Comparison of ENCODE assay signal across 8 mouse cellular contexts in the genomic region with DNA sequence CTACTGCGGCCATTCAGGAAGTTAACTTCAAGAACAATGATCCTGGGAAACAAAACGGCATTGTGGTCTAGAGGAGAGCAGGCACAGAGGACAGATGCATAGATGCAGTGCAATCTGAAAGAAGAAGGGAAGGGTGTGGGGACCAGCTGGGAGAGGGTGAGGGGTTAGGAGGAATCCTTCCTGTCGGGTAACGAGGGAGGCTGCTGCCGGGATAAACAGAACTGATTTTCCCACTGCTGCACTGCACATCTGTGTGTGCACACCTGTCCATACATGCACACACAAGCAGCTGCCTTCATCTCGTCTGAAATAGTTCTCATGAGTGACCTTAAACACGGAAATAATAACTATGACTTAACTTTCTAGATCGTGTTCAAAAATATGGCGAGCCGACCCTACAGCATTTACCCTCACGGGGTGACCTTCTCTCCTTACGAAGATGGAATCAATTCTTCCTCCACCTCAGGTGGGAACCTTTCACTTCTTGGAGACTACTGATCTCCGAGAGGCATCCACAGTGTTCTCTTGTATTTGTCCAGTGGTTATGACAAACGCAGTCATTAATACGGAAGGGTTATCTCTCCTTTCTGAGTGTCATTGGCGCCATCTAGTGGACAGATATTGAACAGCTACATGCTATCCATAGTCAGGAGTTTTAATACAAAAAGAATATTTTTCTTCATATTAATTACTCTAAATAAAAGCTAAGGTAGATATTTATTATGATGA. TPM values are rescaled to one million over a fixed set of nuclear protein-coding genes. Genes with fewer than 3 reads are reported as not detected.
DNase-seq lines count a peak whose midpoint lies in the region; ATAC-seq and TF ChIP-seq lines count a peak whose summit lies in the region.

No protein-coding gene starts in this region.

- WGBS in kidney, adult 2 months: 35% methylated on average over 16 of the region's 16 CpGs
- 45% methylated on average over 16 of the region's 16 CpGs for WGBS in limb, embryonic 13.5 days
- 48% methylated on average over 16 of the region's 16 CpGs for WGBS in midbrain, postnatal 0 days
- WGBS in stomach, embryonic 16.5 days: 40% methylated on average over 16 of the region's 16 CpGs

- peak overlapping the region; percentile 8; the same call in 1 of the 2 replicates for H3K9ac ChIP-seq in limb, embryonic 13.5 days
- no peak overlapping the region for H3K9ac ChIP-seq in midbrain, postnatal 0 days (replicated peaks; ENCODE audit: low read length, poor library complexity, severe bottlenecking)
- no peak overlapping the region for H3K9ac ChIP-seq in stomach, embryonic 16.5 days (ENCODE audit: low read length)

- no peak for TF ChIP-seq POLR2A in kidney, adult 2 months (IDR thresholded peaks at IDR 0.05; ENCODE audit: low read depth, low read length)

- TF ChIP-seq CTCF in kidney, adult 2 months (conservative IDR thresholded peaks at IDR 0.05; ENCODE audit: insufficient read depth, insufficient read length, low read depth, low read length): peak; percentile 39
- TF ChIP-seq CTCF in midbrain, postnatal 0 days (IDR thresholded peaks at IDR 0.05): peak; percentile 94

- H3K4me3 ChIP-seq in kidney, adult 2 months (ENCODE audit: insufficient read depth, low read depth, low read length): peak overlapping the region; percentile 6
- H3K4me3 ChIP-seq in limb, embryonic 13.5 days: peak overlapping the region; percentile 22
- peak overlapping the region; percentile 17; the same call in 1 of the 2 replicates for H3K4me3 ChIP-seq in midbrain, postnatal 0 days (ENCODE audit: low read depth, low read length)
- peak overlapping the region; percentile 30 for H3K4me3 ChIP-seq in stomach, embryonic 16.5 days (replicated peaks; ENCODE audit: low read length)

- no peaks in the 10 kb centered on the region for H3K9me3 ChIP-seq in limb, embryonic 13.5 days
- no peaks in the 10 kb centered on the region for H3K9me3 ChIP-seq in midbrain, postnatal 0 days (ENCODE audit: low read length)
- H3K9me3 ChIP-seq in stomach, embryonic 16.5 days (replicated peaks; ENCODE audit: control insufficient read depth, low read length): no peaks in the 10 kb centered on the region

- peak overlapping the region; percentile 51 for H3K4me2 ChIP-seq in limb, embryonic 13.5 days (replicated peaks)
- H3K4me2 ChIP-seq in midbrain, postnatal 0 days (ENCODE audit: low read depth, low read length, poor library complexity, severe bottlenecking): peak overlapping the region; percentile 41
- peak overlapping the region; percentile 39 for H3K4me2 ChIP-seq in stomach, embryonic 16.5 days (ENCODE audit: low read depth, low read length)

- DNase-seq in urinary bladder, postnatal 14 days (ENCODE audit: low spot score): peak; percentile 74
- DNase-seq in urinary bladder, postnatal 10 days (ENCODE audit: low spot score): no peak
- DNase-seq in embryo, embryonic 10 days (ENCODE audit: low spot score): peak; percentile 81
- peak; percentile 56 for DNase-seq in kidney, adult 2 months
- DNase-seq in midbrain, postnatal 0 days (ENCODE audit: low spot score): peak; percentile 84

- no peaks in the 10 kb centered on the region; the same call in 1 of the 2 replicates for H3K4me1 ChIP-seq in kidney, adult 2 months (ENCODE audit: control insufficient read depth, insufficient read depth, low read length)
- H3K4me1 ChIP-seq in limb, embryonic 13.5 days: no peaks in the 10 kb centered on the region
- H3K4me1 ChIP-seq in midbrain, postnatal 0 days (ENCODE audit: insufficient read depth, low read length): no peaks in the 10 kb centered on the region
- no peaks in the 10 kb centered on the region for H3K4me1 ChIP-seq in stomach, embryonic 16.5 days (ENCODE audit: control insufficient read depth, insufficient read depth, low read length)

- H3K36me3 ChIP-seq in kidney, adult 2 months (ENCODE audit: control insufficient read depth, insufficient read depth, low read length): no peaks in the 10 kb centered on the region
- no peaks in the 10 kb centered on the region for H3K36me3 ChIP-seq in limb, embryonic 13.5 days
- no peaks in the 10 kb centered on the region for H3K36me3 ChIP-seq in midbrain, postnatal 0 days (ENCODE audit: insufficient read depth, low read length)
- no peaks in the 10 kb centered on the region for H3K36me3 ChIP-seq in stomach, embryonic 16.5 days (ENCODE audit: control insufficient read depth, insufficient read depth, low read length)

- peak; percentile 97 for ATAC-seq in granulocyte monocyte progenitor cell, adult 5-6 weeks (replicated peaks; ENCODE audit: poor library complexity, severe bottlenecking)
- ATAC-seq in limb, embryonic 13.5 days (ENCODE audit: low FRiP score, low read depth): no peak
- ATAC-seq in midbrain, postnatal 0 days (ENCODE audit: low FRiP score): peak; percentile 74
- peak; percentile 56; the same call in 1 of the 2 replicates for ATAC-seq in stomach, embryonic 16.5 days (ENCODE audit: insufficient read depth, low FRiP score)

- H3K27ac ChIP-seq in kidney, adult 2 months (ENCODE audit: insufficient read depth, low read depth, low read length): no peak overlapping the region
- H3K27ac ChIP-seq in limb, embryonic 13.5 days: no peak overlapping the region
- no peak overlapping the region for H3K27ac ChIP-seq in midbrain, postnatal 0 days (ENCODE audit: low read depth, low read length)
- no peak overlapping the region for H3K27ac ChIP-seq in stomach, embryonic 16.5 days (ENCODE audit: low read length)

- H3K27me3 ChIP-seq in kidney, adult 2 months (replicated peaks; ENCODE audit: control insufficient read depth, insufficient read depth, low read length): no peaks in the 10 kb centered on the region
- H3K27me3 ChIP-seq in limb, embryonic 13.5 days: 0 out of 2 replicates have a peak, but pooled peaks cover 4% of the 10 kb centered on the region
- H3K27me3 ChIP-seq in midbrain, postnatal 0 days (ENCODE audit: insufficient read depth, low read length): no peaks in the 10 kb centered on the region
- H3K27me3 ChIP-seq in stomach, embryonic 16.5 days (ENCODE audit: control insufficient read depth, insufficient read depth, low read length): no peaks in the 10 kb centered on the region

RNA-seq across cellular contexts. Expression of a gene that starts 32.7 kb away (rescaled TPM):
- total RNA-seq in granulocyte monocyte progenitor cell, adult 5-6 weeks (2014; fragmentation: Nextera tagmentation): 1.5 and 3.4 TPM in 2 replicates
- 3.1 and 3.8 TPM in 2 replicates for total RNA-seq in granulocyte monocyte progenitor cell, adult 5-6 weeks (2017)
- polyA plus RNA-seq in kidney, adult 2 months (2012; rRNA removed): 3.8 and 3.9 TPM in 2 replicates
- 0.09 and 0.24 TPM in 2 replicates for polyA plus RNA-seq in limb, embryonic 13.5 days (2015; fragmentation: Nextera tagmentation; extraction: Ambion mirVana)
- total RNA-seq in midbrain, postnatal 0 days (2014; rRNA removed): 0.05 and 0.09 TPM in 2 replicates
- polyA plus RNA-seq in midbrain, postnatal 0 days (2015; fragmentation: Nextera tagmentation; extraction: Ambion mirVana): 0.02 and 0.04 TPM in 2 replicates
- polyA plus RNA-seq in stomach, embryonic 16.5 days (2015; fragmentation: Nextera tagmentation; extraction: Ambion mirVana): 1.3 and 1.8 TPM in 2 replicates
